Mouse (Mus musculus): ENCODE data around the gene Snap47.
"Not testable (repeated sequence)": the region's sequence is repeated elsewhere in the genome, so short reads cannot be mapped to it uniquely, and the experiment has no call there.

- not testable (repeated sequence) for TF ChIP-seq CTCF (conservative IDR thresholded peaks at IDR 0.05; ENCODE audit: insufficient read depth, insufficient read length, low read depth, low read length); POLR2A (IDR thresholded peaks at IDR 0.05; ENCODE audit: low read depth, low read length)
Observed at GRCm38 (mm10) chr11:59367955-59368354, 83.0 kb downstream of the Snap47 start.

Measured in kidney, adult 2 months (tissue).